ENCODE assay signal across 16 mouse cellular contexts in the genomic region with DNA sequence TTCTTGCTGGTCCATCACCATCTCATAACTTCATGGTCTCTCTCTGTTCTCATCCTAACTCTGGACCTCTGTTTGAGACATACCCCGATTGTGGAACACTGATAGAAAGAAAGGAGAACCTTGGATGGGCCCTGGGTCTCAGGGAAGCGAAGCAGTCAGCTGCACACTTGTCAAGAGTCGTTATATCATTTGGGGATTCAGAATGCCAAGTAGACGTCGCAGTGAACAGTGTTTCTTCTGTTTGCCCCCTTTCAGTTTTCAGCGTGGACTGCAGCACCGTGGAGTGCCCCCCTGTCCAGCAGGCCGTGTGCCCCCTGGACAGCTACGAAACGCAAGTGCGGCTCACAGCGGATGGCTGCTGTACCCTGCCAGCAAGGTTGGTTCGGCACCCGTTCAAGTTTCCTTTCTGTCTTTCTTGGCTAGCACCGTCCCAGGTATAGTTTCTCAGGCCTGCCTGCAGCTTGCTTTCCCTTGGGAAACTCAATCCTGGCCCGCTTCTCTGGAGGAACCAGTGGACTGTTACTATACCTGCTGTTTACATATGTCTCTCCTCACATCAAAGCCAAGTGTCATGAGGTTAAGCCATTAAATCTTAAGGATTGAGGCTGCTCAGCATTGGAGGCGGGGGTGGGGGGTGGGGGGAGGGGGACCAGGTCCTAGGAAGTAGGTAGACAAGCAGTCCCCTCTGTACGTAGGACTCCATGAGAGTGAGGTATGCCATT.
DNase-seq lines count a peak whose midpoint lies in the region; ATAC-seq and TF ChIP-seq lines count a peak whose summit lies in the region.
"Had no signal": no experiment of that assay in that cellular context is flagged by ENCODE, and none has a peak within 500 bp of the region (broad histone marks: within the 10 kb centered on the region; RNA-seq: fewer than 3 reads in every experiment).

No protein-coding gene starts in this region.

- peak; percentile 53 for DNase-seq in gastrocnemius, adult 2 months
- DNase-seq in gastrocnemius, postnatal 36 days = no peak
- no peak for DNase-seq in kidney, postnatal 0 days (ENCODE audit: low spot score)
- no peak for DNase-seq in kidney, adult 8-10 months
- peak; percentile 31 for DNase-seq in cerebellum, adult 11-12 months
- peak; percentile 36 for DNase-seq in cerebellum, adult 9-11 months
- no peak for DNase-seq in thymus, postnatal 4 days
- DNase-seq in left cerebral cortex, adult 18-20 months (ENCODE audit: low spot score in 2 of 2) = no peak
- DNase-seq: adrenal gland, postnatal 25 days; layer of hippocampus, adult 9-11 months; liver, postnatal 0 days; right cerebral cortex, postnatal 25 days had no signal

- H3K27me3 ChIP-seq in kidney, postnatal 0 days (ENCODE audit: insufficient read depth, low read length) = no peaks in the 10 kb centered on the region
- H3K27me3 ChIP-seq: forebrain, embryonic 13.5 days; neural tube, embryonic 13.5 days had no signal

- no peak for TF ChIP-seq CTCF in gastrocnemius, adult 2 months (IDR thresholded peaks at IDR 0.05)
- no peak for TF ChIP-seq CTCF in kidney, postnatal 0 days (IDR thresholded peaks at IDR 0.05; ENCODE audit: low read depth)

- 44% methylated on average over 18 of the region's 18 CpGs for WGBS in kidney, postnatal 0 days

- peak overlapping the region; percentile 18; the same call in 1 of the 2 replicates for H3K4me2 ChIP-seq in kidney, postnatal 0 days (ENCODE audit: low read length)
- H3K4me2 ChIP-seq: forebrain, embryonic 13.5 days; neural tube, embryonic 13.5 days had no signal

- no peaks in the 10 kb centered on the region for H3K36me3 ChIP-seq in kidney, postnatal 0 days (ENCODE audit: insufficient read depth, low read length)
- H3K36me3 ChIP-seq: limb, embryonic 10.5 days had no signal

- peak; percentile 49; the same call in 1 of the 2 replicates for ATAC-seq in kidney, postnatal 0 days (replicated peaks; ENCODE audit: low FRiP score, low read depth)
- ATAC-seq: forebrain, embryonic 13.5 days; intestine, embryonic 16.5 days; liver, postnatal 0 days had no signal

- no peaks in the 10 kb centered on the region for H3K9me3 ChIP-seq in kidney, postnatal 0 days (replicated peaks; ENCODE audit: low read length)
- H3K9me3 ChIP-seq: forebrain, embryonic 13.5 days; limb, embryonic 10.5 days; neural tube, embryonic 13.5 days had no signal

- H3K4me3 ChIP-seq in gastrocnemius, adult 2 months = peak overlapping the region; percentile 42
- no peak overlapping the region for H3K4me3 ChIP-seq in kidney, postnatal 0 days (replicated peaks; ENCODE audit: low read depth, low read length)
- H3K4me3 ChIP-seq: forebrain, embryonic 13.5 days; limb, embryonic 10.5 days; neural tube, embryonic 13.5 days had no signal

- no peaks in the 10 kb centered on the region; the same call in 1 of the 2 replicates for H3K4me1 ChIP-seq in kidney, postnatal 0 days (replicated peaks; ENCODE audit: insufficient read depth, low read length)

- no peak overlapping the region for H3K9ac ChIP-seq in kidney, postnatal 0 days (ENCODE audit: low read depth, low read length)
- H3K9ac ChIP-seq: forebrain, embryonic 13.5 days; liver, postnatal 0 days; neural tube, embryonic 13.5 days had no signal

- intact Hi-C loops in gastrocnemius, adult 2 months (cut with DNase I) = no loop called here
- intact Hi-C loops in gastrocnemius, postnatal 36 days (cut with DNase I) = no loop called here

- peak overlapping the region; percentile 74 for H3K27ac ChIP-seq in gastrocnemius, adult 2 months
- H3K27ac ChIP-seq in kidney, postnatal 0 days = no peak overlapping the region
- H3K27ac ChIP-seq: forebrain, embryonic 13.5 days; limb, embryonic 10.5 days; neural tube, embryonic 13.5 days had no signal

Comparison
In these comparisons a context has a peak if more than half of its experiments do, and no peak if none do; other contexts are left out.
1. DNase-seq: peak in gastrocnemius, adult 2 months (single experiment), cerebellum, adult 11-12 months (single experiment) and cerebellum, adult 9-11 months (single experiment); none in gastrocnemius, postnatal 36 days (0 of 2), kidney, postnatal 0 days (single experiment), kidney, adult 8-10 months (0 of 2), thymus, postnatal 4 days (single experiment) and left cerebral cortex, adult 18-20 months (0 of 2).